Mouse (Mus musculus) small intestine, adult 2 months (tissue): Measurements from ENCODE around the gene Gm20604.
A peak's percentile ranks its signal among the peaks of the same experiment; 100 is the strongest.

Source experiments
- CTCF ChIP-seq: fragments of 200-500 bp; IDR thresholded peaks from 2 replicates; pipeline ENCODE4 v1.5.1; 2012; ENCODE audit warnings: low read depth, mild to moderate bottlenecking, control low read depth, inconsistent platforms, low read length, moderate library complexity, mixed read lengths; ENCODE audit not compliant: insufficient replicate concordance, insufficient read length; ENCODE audit errors: extremely low read depth
- POLR2A ChIP-seq: fragments of 200-500 bp; IDR thresholded peaks from 2 replicates; pipeline ENCODE4 v1.6.1; 2012; ENCODE audit warnings: low read depth, mild to moderate bottlenecking, control low read depth, inconsistent platforms, low read length, moderate library complexity

GRCm38 (mm10) chr12:102729855-102730797, 28.3 kb downstream of the Gm20604 start:
- TF ChIP-seq CTCF (no peak; the same call in 1 of the 2 replicates), POLR2A (peak; percentile 42; the same call in 1 of the 2 replicates)
